8 mouse cellular contexts compared by ENCODE assay signal in genomic region chr11:69123693-69124497, GRCm38 (mm10). TPM values are rescaled to one million over a fixed set of nuclear protein-coding genes. Genes with fewer than 3 reads are reported as not detected.
DNase-seq lines count a peak whose midpoint lies in the region; ATAC-seq lines count a peak whose summit lies in the region.

No protein-coding gene starts in this region.

- H3K4me3 ChIP-seq in hindbrain, embryonic 15.5 days = peak overlapping the region; percentile 89

- peak overlapping the region; percentile 98 for H3K4me2 ChIP-seq in hindbrain, embryonic 15.5 days

- DNase-seq in T-cell, adult 2 months (ENCODE audit: low spot score) = peak; percentile 80
- peak; percentile 88 to 93 for DNase-seq in cerebellum, postnatal 36 days
- DNase-seq in frontal cortex, postnatal 36 days (ENCODE audit: low spot score in 2 of 2) = peak; percentile 98
- peak; percentile 91 to 95 for DNase-seq in layer of hippocampus, postnatal 36 days
- DNase-seq in lung, postnatal 25 days (ENCODE audit: low spot score) = peak; percentile 89
- peak; percentile 72 for DNase-seq in retina, adult 2 months (ENCODE audit: low read depth, low spot score)
- peak; percentile 85 for DNase-seq in thymus, postnatal 25 days

- no peaks in the 10 kb centered on the region for H3K36me3 ChIP-seq in hindbrain, embryonic 15.5 days

- peak overlapping the region; percentile 68 for H3K27ac ChIP-seq in hindbrain, embryonic 15.5 days (replicated peaks)

- H3K4me1 ChIP-seq in hindbrain, embryonic 15.5 days (replicated peaks) = peaks cover 46% of the 10 kb centered on the region

- H3K9me3 ChIP-seq in hindbrain, embryonic 15.5 days = no peaks in the 10 kb centered on the region

- WGBS in hindbrain, embryonic 15.5 days = under 1% methylated on average over 31 of the region's 31 CpGs

- peaks cover 11% of the 10 kb centered on the region for H3K27me3 ChIP-seq in hindbrain, embryonic 15.5 days

- peak; percentile 70 for ATAC-seq in hindbrain, embryonic 15.5 days (ENCODE audit: low FRiP score, low read depth)

- H3K9ac ChIP-seq in hindbrain, embryonic 15.5 days = peak overlapping the region; percentile 35

RNA-seq across cellular contexts. Expression of gene 9130213A22Rik, which starts 1.5 kb away (rescaled TPM):
- 0.40 and 0.42 TPM in 2 replicates for polyA plus RNA-seq in hindbrain, embryonic 15.5 days (2015; fragmentation: Nextera tagmentation; extraction: Ambion mirVana)
- total RNA-seq in layer of hippocampus, postnatal 36 days (2021) = 1 to 10 TPM in 1 of 2 experiments, under 1 TPM in 1; 0.96 to 1.2 TPM

RNA-seq across cellular contexts. Expression of gene Aloxe3, which starts 1.8 kb away (rescaled TPM):
- polyA plus RNA-seq in hindbrain, embryonic 15.5 days (2015; fragmentation: Nextera tagmentation; extraction: Ambion mirVana) = 4.7 and 6.5 TPM in 2 replicates
- total RNA-seq in layer of hippocampus, postnatal 36 days (2021) = 1 to 10 TPM; 6.6 to 6.9 TPM

RNA-seq across cellular contexts. Expression of gene Hes7, which starts 3.7 kb away (rescaled TPM):
- polyA plus RNA-seq in hindbrain, embryonic 15.5 days (2015; fragmentation: Nextera tagmentation; extraction: Ambion mirVana) = 0.87 and 0.98 TPM in 2 replicates
- 1 to 10 TPM in 1 of 2 experiments, under 1 TPM in 1; 0.68 to 1.1 TPM for total RNA-seq in layer of hippocampus, postnatal 36 days (2021)

RNA-seq across cellular contexts. Expression of gene Per1, which starts 28.9 kb away (rescaled TPM):
- 10.0 and 10.1 TPM in 2 replicates for polyA plus RNA-seq in hindbrain, embryonic 15.5 days (2015; fragmentation: Nextera tagmentation; extraction: Ambion mirVana)
- 10 to 100 TPM; 78.2 to 92.8 TPM for total RNA-seq in layer of hippocampus, postnatal 36 days (2021)

RNA-seq across cellular contexts. Expression of gene Alox12b, which starts 32.9 kb away (rescaled TPM):
- polyA plus RNA-seq in hindbrain, embryonic 15.5 days (2015; fragmentation: Nextera tagmentation; extraction: Ambion mirVana) = 0.35 and 0.72 TPM in 2 replicates
- 1 to 10 TPM; 5.8 to 7.4 TPM for total RNA-seq in layer of hippocampus, postnatal 36 days (2021)

Comparison
In these comparisons a context has a peak if more than half of its experiments do, and no peak if none do; other contexts are left out.
1. Peak in every context shown above with its lines: DNase-seq, ATAC-seq, H3K4me3 ChIP-seq and H3K27ac ChIP-seq.